Mouse (Mus musculus) cerebellum, adult 8-10 months (tissue): ENCODE results near the gene Dhrs2.

Source experiments
- DNase-seq: peaks from one replicate; pipeline ENCODE4 v3.0.0; 2022

Dhrs2 gene

GRCm38 (mm10) chr14:55221707-55222106 lies at the start of gene Dhrs2:
TSS of gene Dhrs2 (plus strand) at chr14:55222007.
- DNase-seq, result no peak

GRCm38 (mm10) chr14:55174164-55174563 lies 47.6 kb upstream of the Dhrs2 start:
- no peak for DNase-seq

DNA sequence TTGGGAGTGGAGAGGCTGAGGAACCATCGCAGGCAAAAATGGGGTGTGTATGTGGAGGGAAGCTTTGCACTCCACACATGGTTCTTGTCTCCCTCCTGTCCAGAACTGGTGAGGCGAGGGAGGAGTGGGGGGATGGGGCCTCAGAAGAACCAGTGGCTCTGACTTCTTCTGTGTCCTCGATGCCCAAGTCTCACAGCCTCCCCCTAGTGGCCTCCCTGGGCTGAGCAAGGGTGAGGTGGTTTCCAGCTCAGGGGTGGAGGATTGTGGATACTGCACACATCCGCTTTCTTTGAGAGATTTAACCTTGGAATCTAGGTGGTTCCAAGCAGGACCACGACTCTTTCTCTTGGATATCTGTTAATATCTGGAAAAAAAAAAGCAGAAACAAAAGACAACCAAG lies 44.5 kb upstream of the Dhrs2 start:
- peak; percentile 70 for DNase-seq

- DNase-seq, result no peak
These were observed 40.9 kb upstream of the Dhrs2 start for GRCm38 (mm10) chr14:55180951-55181350.

GRCm38 (mm10) chr14:55183231-55183630 lies 38.6 kb upstream of the Dhrs2 start:
- no peak for DNase-seq

DNA sequence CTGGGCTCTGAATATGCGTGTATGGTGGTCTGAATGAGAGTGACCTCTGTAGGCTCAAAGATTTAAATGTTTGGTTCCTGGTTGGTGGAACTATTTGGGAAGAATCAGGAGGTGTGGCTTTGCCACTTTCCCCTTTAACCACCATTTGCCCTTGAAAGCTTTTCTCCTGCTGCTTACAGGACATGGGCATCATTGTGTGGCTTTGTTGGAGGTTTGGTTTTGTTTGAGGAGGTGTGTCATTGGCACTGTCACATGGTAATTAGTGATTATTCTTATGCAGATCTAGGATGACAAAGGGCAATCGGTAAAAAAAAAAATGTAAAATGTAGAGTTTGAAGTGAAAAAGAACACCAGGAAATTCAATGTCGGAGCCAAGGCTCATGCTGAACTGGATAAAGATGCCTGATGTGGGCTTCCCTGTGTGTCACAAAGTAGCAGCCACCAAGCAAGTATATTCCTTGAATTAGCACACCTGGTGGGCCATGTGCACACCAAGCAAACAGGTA lies 37.1 kb upstream of the Dhrs2 start:
- DNase-seq, result no peak

- no peak for DNase-seq
These were observed 33.3 kb upstream of the Dhrs2 start for GRCm38 (mm10) chr14:55188491-55188890.

DNA sequence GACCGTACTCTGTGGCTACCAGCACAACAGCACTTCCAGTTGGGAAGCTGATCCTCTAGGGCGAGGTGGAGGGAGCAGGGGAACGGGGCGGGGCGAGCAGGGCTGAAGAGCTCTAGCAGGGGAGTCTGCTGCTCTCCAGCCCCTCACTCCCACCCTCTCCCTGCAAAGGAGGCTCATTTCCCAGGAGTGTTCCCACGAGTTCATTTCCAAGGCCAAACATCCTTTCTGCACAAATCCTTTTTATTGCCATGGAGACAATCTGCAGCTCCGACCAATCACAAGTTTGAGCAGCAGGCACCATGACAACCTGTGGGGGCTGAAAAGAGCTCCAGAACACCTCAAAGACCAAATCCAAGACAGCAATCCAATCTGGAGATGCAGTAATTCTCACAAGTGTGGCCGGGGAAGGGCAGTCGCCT lies 32.4 kb upstream of the Dhrs2 start:
- no peak for DNase-seq

DNA sequence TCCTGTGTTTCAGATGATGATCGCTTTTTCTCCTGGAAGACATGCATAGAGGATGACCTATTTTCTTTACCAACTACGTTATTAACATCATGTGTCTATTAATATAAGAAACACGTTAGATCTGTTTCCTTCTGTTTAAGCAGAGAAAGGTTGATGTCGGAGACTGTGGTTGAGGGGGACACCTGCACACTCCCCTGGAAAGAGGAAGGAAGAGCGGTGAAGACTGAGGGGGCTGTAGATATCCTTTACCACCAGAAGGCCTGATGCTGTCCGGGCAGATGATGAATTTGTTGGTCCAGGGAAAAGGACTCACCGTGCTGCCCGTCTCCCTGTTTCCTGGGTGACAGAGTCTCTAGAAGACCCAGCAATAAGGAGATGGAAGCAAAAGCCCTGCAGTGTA lies 28.5 kb upstream of the Dhrs2 start:
- no peak for DNase-seq

DNA sequence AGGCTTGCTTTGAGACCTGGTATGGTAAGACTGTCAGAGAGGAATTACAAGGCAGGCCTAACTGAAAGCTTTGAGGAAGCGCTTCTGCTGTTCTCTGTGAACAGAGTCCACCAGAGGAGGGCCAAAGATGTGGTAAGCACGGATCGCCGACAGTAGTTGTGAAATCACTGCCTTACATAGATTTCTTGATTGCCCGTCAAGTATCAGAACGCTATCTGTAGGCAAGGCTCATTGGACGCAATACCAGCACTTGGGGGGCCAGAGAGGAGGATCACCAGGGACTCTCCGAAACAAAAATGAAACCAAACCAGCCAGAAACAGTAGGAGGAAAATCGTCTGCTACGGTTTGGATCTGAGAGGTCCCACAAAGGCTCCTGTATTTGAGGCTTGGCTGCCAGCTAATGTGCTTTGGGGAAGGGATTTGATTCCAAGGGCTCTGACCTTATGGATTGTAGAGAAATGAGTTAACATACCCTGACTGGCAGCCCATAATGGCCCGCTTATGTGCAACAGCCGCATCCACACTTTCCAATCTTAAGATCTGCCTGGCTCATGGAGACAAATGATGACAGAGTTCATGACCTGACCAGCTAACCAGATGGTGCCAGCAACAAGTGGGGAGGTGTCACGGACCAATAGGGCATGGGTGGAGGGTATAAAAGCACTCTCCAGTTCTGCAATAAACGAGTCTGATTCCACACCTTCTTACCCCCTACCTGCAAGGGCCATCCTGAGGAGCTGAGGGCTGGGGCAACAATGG lies 27.8 kb upstream of the Dhrs2 start:
- no peak for DNase-seq

DNA sequence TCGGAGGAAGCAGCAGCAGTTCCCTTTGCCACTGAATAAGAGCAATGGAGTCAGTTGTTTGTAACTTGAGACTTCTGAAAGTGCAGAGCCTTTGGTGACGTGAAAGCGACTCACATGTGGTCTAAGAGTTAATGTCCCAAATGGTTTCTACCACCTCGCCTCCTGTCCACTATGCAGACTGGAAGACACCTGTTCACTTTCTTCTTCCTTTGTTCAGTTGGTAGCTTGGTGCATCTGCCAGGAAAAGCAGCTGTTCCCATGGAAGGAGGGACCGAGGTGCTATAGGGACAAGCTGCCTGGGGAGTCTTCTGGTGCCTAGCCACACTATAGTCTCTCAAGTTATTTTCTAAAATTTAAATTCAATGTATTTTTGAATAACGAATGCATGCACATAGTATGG lies 27.0 kb upstream of the Dhrs2 start:
- DNase-seq, result no peak

DNA sequence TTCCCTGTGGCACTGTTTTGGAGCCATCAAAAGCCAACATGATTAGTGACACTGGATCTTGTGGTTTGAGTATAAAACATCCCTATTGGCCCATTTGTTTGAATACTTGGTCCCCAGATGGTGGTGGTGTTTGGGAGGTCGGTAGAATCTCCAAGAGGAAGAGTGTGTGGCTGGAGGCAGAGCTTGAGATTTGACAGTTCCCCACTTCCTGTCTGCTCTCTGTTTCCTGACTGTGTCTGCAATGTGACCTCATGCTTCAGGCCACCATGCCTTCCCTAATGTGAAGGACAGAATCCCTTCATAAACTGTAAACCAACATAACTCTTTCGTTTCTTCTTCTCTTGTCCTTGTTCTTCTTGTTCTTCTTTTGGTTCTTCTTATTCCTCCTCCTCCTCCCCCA lies 24.7 kb upstream of the Dhrs2 start:
- no peak for DNase-seq

- no peak for DNase-seq
These were observed 23.6 kb upstream of the Dhrs2 start for GRCm38 (mm10) chr14:55198187-55198586.

- DNase-seq, result no peak
These were observed 17.3 kb upstream of the Dhrs2 start for GRCm38 (mm10) chr14:55204544-55204943.

GRCm38 (mm10) chr14:55205045-55205750 lies 16.6 kb upstream of the Dhrs2 start:
- DNase-seq, result no peak

DNA sequence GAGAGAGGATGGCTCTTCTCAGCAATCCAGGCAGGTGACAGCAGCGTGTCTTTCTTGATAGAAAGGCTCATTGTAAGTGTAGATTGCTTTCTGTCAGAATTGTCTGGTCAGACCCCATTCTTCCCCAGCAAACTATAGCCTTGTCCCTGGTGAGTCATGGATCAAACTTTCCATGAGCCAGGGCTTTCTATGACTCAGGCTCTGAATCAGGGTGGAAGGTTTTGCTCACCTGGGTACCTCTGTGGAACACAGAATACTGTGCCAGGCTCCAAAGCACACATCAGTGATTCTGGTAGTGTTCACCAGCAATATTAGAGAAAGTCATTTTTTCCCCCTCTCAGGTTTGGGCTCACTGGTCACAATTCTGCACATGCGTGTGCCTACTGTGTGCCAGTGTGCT lies 13.5 kb upstream of the Dhrs2 start:
- DNase-seq, result no peak

GRCm38 (mm10) chr14:55213621-55214020 lies 8.2 kb upstream of the Dhrs2 start:
- no peak for DNase-seq

- peak; percentile 58 for DNase-seq
These were observed 7.3 kb upstream of the Dhrs2 start for GRCm38 (mm10) chr14:55214507-55214906.

- DNase-seq, result no peak
These were observed 1.4 kb downstream of the Dhrs2 start for GRCm38 (mm10) chr14:55223172-55223571.

- DNase-seq, result no peak
These were observed 12.8 kb downstream of the Dhrs2 start for GRCm38 (mm10) chr14:55234639-55235038.

DNA sequence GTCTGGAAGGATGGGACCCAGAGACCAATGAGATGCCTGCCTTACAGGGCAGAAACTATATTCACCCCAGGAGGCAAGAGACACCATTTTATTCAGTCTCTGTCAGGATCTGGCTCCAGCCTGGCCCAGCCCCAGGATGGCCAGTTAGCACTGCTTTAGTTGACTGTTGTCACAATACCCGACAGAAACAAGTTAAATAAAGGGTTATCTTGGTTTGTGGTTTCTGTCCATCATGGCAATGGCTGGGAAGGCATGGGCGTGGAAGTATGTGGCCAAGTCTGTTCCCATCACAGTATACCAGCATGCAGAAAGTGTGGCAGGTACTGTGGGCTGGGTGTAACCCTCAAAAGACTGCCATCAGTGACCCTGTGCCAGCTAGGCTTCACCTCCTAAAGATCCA lies 14.9 kb downstream of the Dhrs2 start:
- DNase-seq, result no peak

DNA sequence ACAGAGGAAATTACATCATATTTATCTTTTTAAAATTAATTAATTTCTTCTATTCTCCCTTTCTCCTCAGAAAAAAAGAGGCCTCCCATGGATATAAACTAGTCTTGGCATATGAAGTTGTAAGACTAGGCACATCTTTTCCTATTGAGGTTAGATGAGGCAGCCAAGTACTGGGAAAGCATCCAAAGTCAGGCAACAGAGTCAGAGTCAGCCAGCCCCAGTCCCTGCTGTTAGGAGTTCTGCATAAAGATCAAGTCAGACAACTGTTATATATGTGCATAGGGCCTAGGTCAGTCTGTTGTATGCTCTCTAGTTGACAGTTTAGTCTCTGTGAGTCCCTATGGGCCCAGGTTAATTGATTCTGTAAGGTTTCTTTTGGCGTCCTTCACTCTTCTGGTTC lies 20.9 kb downstream of the Dhrs2 start:
- peak; percentile 37 for DNase-seq

DNA sequence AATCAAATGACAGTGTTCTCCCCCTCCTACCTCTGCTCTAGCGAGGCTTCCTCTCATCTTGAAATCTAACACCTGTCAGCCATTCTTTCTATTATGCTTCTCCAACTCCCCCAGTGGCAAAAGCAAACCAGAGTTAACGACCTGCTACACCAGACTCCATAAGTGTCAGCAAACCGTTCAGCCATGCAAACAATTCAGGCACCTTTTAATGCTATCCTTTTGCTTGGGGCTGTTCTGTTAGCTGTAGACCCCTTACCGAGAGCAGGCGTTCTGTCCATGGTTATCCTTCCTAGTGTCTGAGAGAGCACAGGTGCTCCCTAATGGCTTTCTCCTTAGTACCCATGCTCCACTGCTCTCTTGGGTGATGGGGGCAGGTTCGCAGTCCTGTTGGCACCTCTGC lies 25.4 kb downstream of the Dhrs2 start:
- no peak for DNase-seq

DNA sequence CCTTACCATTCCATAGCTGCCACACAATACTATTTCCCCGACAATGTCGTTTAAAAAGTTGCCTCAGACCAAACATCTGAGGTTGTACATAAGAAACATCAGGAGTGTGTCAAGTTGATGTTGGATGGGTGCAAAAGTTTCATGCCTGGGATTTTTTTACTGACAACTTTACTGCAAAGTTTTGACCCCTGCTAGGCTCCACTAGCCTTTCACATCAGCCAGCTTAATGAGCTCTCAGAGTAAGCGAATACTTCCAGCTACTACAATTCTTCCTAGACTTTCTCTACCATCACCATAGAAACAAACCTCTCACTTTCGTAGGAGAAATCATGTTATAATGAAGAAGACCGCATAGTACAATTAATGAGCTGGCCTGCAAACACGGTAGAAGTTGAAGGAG lies 26.5 kb downstream of the Dhrs2 start:
- no peak for DNase-seq
